Mouse (Mus musculus) ES-E14 (cell line): ENCODE results near the gene Asic3.

Source experiments
- CHD2 ChIP-seq: IDR thresholded peaks from 2 replicates; pipeline ENCODE4 v1.6.1; 2014; ENCODE audit warnings: mild to moderate bottlenecking, low read depth, low read length, inconsistent platforms
- MAFK ChIP-seq: IDR thresholded peaks from 2 replicates; pipeline ENCODE4 v1.6.1; 2014; ENCODE audit warnings: mild to moderate bottlenecking, low read depth, low read length, inconsistent platforms; ENCODE audit not compliant: insufficient read depth

- TF ChIP-seq MAFK (no peak), CHD2 (no peak)
Measured at GRCm38 (mm10) chr5:24388246-24388915, 24.8 kb upstream of the Asic3 start.
